Mouse (Mus musculus) frontal cortex, adult (tissue): ENCODE measurements around the gene 1110051M20Rik.

Experiments used
- ATAC-seq: cut with Nextera tagmentation; 2 replicates; pipeline ENCODE4 v1.9.2; 2017; ENCODE audit warnings: mild to moderate bottlenecking, moderate library complexity, mixed read lengths; ENCODE audit not compliant: low TSS enrichment

The 1110051M20Rik gene

DNA sequence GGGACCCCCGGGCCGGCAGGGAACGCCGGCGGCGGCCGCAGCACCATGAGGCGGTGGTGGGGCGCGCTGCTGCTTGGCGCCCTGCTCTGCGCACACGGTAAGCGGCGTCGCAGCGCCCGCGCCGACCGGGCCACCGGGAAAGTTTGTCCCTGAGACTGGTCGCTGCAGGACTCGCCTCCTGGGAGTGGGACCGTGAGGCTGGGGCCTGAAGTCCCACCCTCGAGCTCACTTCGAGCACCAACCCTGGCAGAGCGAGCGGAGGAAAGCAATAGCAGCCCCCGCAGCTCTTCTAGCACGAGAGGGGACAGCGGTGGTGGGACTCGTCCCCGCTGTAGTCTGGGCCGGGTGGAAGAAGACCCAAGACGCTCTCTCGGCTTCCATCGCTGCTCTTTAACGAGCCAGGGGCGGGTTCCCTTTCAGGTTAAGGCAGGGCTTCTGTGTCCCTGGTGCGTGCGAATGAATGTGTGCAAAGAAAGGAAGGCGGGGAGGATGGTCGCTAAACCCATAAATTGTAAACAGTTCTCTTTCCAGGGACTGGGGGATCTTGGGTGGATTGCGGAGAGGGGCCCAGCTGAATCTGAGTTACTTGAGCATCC is 13.2 kb upstream of the 1110051M20Rik start:
- 0 out of 2 replicates have a peak, but pooled peaks have one; percentile 8 for ATAC-seq

DNA sequence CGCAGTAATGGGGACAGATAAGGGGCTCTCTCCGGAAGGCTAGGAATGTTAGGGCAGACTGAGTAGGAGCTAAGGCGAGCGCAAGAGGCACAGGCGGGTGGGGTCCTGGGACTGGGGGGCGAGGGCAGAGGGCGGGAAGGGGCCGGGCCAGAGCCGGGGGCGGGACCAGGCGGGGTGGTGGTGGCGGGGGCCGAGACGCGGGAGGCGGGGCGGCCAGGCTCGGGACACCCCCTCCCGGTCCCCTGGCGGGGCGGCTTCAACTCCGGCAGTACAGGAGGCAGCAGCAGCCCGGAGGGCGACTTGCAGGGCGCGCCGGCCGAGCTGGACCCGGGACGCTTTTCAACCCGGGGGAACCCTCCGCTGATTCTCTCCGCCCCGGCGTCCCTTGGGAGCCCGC is 12.8 kb upstream of the 1110051M20Rik start, which contains the start of gene Lrp4:
Gene Lrp4 (plus strand): TSS at position 253 of the 397 bp plus-strand sequence.
- no peak for ATAC-seq

- no peak for ATAC-seq
Measured at GRCm38 (mm10) chr2:91456491-91457100, 12.1 kb upstream of the 1110051M20Rik start.

DNA sequence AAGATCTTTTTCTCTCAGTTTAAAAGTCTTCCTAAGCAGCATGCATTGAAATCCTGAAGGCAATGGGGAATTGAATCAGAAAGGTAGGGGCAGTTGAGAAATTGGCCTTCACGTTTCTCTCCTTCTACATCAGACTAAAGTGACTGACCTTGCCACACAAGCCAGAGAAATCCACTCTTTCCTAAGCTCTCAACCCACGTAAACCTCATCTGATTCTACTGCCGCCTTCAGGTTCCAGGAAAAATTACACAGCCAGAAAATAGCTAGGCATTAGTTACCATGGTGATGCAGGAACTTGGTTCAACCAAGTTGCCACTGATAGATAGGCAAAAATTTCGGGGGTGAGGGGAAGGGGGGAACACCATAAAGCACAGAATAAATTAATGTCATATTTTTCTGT is 11.3 kb upstream of the 1110051M20Rik start:
- ATAC-seq: peak; percentile 62

GRCm38 (mm10) chr2:91454434-91454833 is 9.9 kb upstream of the 1110051M20Rik start:
- no peak for ATAC-seq

- ATAC-seq: no peak
Measured at GRCm38 (mm10) chr2:91453231-91454075, 8.9 kb upstream of the 1110051M20Rik start.

DNA sequence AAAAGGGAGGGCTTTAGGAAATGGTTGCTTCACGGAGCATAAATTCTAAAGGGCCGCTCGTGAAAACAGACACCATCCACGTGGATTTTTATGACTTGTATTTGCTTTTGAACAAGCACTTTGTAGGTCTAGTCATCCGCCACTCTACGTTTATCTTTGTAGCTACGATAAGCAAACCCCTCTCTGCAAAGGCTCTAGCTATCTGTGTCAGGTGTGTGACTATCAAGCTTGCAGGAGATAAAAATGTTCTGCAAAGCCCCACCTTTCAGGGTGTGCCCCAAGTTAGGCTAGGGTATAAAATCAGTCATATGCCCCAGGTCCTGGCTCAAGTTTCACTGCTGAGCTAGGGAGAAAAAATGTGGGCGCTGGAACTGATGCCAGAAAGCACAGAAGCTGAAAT is 8.2 kb upstream of the 1110051M20Rik start:
- no peak for ATAC-seq

GRCm38 (mm10) chr2:91450316-91450715 is 5.8 kb upstream of the 1110051M20Rik start:
- ATAC-seq: no peak

- no peak for ATAC-seq
Measured at GRCm38 (mm10) chr2:91449662-91450061, 5.2 kb upstream of the 1110051M20Rik start.

GRCm38 (mm10) chr2:91442241-91442640 is 2.3 kb downstream of the 1110051M20Rik start:
- no peak for ATAC-seq

- no peak for ATAC-seq
Measured at GRCm38 (mm10) chr2:91441715-91442114, 2.8 kb downstream of the 1110051M20Rik start.

- ATAC-seq: no peak
Measured at GRCm38 (mm10) chr2:91440686-91441085, 3.8 kb downstream of the 1110051M20Rik start.

DNA sequence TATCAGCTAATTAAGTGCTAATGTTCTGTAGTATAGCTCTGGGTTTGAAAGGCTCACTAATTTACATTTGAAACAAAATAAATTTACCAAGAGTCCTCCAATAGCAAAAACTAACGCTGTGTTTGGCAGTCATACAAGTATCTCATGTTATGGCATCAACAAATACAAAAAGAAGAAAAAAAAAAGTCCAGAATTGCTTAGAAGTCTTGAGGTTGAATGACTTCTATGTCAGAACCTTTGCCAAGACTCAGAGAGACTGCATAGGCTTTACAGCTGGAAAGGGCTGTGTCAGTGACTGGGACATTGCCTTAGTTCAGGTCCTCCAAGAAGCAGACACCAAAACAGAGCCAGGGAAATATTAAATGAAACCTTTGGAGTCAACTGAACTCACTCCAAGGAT is 4.6 kb downstream of the 1110051M20Rik start:
- ATAC-seq: no peak

- ATAC-seq: no peak
Measured at GRCm38 (mm10) chr2:91439271-91439670, 5.2 kb downstream of the 1110051M20Rik start.

- no peak; the same call in 1 of the 2 replicates for ATAC-seq
Measured at GRCm38 (mm10) chr2:91437116-91437815, 7.2 kb downstream of the 1110051M20Rik start.

- no peak for ATAC-seq
Measured at GRCm38 (mm10) chr2:91436713-91437112, 7.8 kb downstream of the 1110051M20Rik start.

DNA sequence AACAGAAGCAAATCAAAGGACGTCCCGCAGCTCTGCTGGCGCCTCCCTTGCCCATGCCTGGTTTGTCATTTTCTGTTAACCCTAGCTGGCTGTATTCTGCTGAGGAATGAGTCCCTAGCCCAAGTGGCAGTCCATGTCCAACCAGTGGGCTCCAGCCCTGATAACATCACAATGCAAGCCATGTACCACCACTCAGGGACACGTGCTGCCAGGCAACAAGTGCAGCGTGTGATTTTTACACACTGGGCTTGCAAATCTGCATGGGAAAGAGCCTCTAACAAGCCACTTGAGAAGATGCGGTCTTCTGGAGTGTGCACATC is 13.9 kb downstream of the 1110051M20Rik start:
- no peak for ATAC-seq

DNA sequence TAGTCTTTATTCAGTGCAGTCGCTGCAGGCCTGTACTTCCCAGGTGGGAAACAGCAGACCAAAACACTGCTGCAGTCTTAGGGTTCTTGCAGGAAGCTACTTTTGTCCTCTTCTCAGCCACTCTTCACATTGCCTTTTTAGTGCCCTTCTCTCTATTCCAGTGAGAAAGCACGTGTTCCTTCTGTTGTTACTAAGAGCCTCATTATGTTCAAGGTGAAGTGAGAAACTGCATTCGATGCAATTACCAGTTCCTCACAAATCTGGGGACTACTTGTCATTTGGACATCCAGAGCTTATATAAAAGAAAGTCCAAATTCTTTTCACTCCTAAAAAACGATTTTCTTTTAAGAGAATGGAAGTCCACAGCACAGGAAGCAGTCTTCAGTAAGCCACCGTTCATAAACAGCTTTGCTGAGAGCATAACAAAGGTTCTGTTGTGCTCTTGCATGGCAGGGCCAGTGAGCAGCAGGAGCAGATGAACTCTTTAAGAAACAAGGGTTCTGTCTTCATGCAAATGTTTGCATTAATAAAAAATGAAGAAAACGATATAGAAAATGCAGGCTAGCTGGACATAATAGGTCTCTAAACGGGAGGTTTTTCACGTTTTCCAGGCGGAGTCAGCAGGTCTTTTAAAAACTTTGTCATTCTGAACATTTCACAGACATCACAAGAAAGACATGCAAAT is 14.4 kb downstream of the 1110051M20Rik start:
- no peak for ATAC-seq

DNA sequence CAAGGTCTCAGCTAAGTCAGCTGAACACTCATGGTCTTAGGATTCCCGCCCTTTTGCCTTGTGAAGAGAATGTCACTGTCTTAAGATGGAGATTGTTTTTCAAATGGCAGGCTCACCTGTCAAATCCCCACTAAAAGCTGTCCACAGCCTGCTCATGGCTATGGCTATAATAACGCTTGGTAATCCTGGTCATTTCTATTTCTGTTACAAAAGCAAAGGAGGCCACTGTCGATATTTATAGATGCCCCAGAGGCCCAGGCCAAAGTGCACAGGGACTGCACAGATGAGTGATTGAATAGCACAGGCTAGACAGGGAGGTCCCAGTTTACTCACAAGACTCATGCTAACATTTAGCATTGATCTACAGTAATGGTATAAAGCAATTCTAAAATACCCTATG is 15.4 kb downstream of the 1110051M20Rik start:
- ATAC-seq: no peak

GRCm38 (mm10) chr2:91426321-91426720 is 18.2 kb downstream of the 1110051M20Rik start:
- ATAC-seq: no peak

DNA sequence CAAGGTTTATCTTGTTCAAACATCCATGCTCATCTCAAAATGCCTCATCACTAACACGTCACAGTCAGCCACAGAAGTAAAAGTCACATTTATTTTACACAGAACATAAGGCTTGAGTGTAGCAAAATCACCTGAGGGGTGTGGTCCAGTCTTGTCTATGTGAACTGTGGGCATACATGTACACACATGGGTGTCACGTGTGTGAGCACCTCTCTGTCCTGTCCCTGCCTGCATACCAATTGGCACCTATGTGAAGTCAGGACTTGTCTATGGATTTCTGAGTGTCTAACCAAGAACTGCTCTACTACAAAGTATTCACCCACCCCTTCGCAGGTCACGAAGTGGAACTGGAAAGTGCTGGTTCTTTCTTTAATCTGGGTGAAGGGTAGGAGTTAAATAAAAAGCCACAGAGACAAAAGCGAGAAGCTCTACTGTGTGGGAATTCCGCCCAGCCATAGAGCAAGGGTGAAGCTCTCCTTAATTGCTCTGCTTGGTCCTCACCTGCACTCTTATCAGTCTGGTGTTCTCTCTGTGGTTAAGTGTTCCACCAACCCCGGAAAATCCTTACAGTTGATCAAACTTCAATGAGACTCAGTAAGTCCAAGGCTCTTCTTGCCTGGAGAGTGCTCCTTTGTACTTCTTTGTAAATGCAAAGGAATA is 20.3 kb downstream of the 1110051M20Rik start:
- ATAC-seq: no peak
